In the genomic region with DNA sequence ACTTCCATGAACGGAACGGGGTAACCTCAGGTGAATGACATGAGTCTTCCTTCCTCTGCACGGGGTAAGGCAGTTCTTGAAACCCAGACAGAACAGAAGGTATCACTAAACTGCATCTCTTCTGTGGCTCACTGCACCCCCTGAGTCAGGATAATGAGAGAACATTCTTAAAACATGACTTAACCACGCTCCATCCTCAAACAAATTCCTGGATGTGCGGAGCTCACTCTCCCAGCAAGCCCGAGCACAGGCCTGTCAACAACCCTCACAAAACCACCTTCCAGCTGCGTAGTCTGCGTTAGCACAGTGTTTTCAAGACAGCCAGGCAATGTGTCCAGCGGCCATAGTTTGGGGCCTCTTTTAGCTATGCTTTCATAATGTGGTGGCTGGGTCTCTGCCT, we compare ENCODE assay signal across 13 mouse cellular contexts. TPM values are rescaled to one million over a fixed set of nuclear protein-coding genes. Genes with fewer than 3 reads are reported as not detected.
DNase-seq lines count a peak whose midpoint lies in the region; ATAC-seq and TF ChIP-seq lines count a peak whose summit lies in the region.
"Had no signal": no experiment of that assay in that cellular context is flagged by ENCODE, and none has a peak within 500 bp of the region (broad histone marks: within the 10 kb centered on the region; RNA-seq: fewer than 3 reads in every experiment).

No protein-coding gene starts in this region.

- peak; percentile 92 for DNase-seq in heart, adult 11 months
- no peak for DNase-seq in heart, adult 9 months (ENCODE audit: low spot score in 2 of 2)
- DNase-seq in lung, postnatal 10 days = peak; percentile 26
- no peak for DNase-seq in lung, postnatal 14 days
- DNase-seq in left cerebral cortex, adult 8-10 months (ENCODE audit: low spot score in 2 of 2) = no peak
- DNase-seq in kidney, adult 9 months = no peak
- DNase-seq: cerebellum, adult 2 months had no signal

- ATAC-seq in stomach, embryonic 14.5 days (ENCODE audit: insufficient number of reproducible peaks, insufficient read depth, low FRiP score, low read depth) = 0 out of 2 replicates have a peak, but pooled peaks have one; percentile 23
- ATAC-seq: CD4-positive, CD25-positive, alpha-beta regulatory T cell, adult 4 months; forebrain, embryonic 15.5 days; hindbrain, postnatal 0 days; midbrain, embryonic 13.5 days had no signal

- peaks cover 21% of the 10 kb centered on the region for H3K4me1 ChIP-seq in embryonic fibroblast, embryonic 13.5 days (ENCODE audit: control insufficient read depth, insufficient read depth, low read length)
- peaks cover 15% of the 10 kb centered on the region for H3K4me1 ChIP-seq in stomach, embryonic 14.5 days (ENCODE audit: control insufficient read depth, insufficient read depth, low read length)

- H3K9me3 ChIP-seq in stomach, embryonic 14.5 days (ENCODE audit: control insufficient read depth, low read depth, low read length) = no peaks in the 10 kb centered on the region
- H3K9me3 ChIP-seq: forebrain, embryonic 15.5 days; midbrain, embryonic 13.5 days had no signal

- peak overlapping the region; percentile 96 for H3K27ac ChIP-seq in embryonic fibroblast, embryonic 13.5 days (ENCODE audit: insufficient read depth, low read length)
- no peak overlapping the region for H3K27ac ChIP-seq in stomach, embryonic 14.5 days (ENCODE audit: low read length)
- H3K27ac ChIP-seq: forebrain, embryonic 15.5 days; hindbrain, postnatal 0 days; midbrain, embryonic 13.5 days had no signal

- no peak for TF ChIP-seq CTCF in embryonic fibroblast, embryonic 13.5 days (IDR thresholded peaks at IDR 0.05; ENCODE audit: borderline replicate concordance, insufficient read depth, low read length)

- H3K4me3 ChIP-seq in embryonic fibroblast, embryonic 13.5 days (ENCODE audit: insufficient read depth, low read length) = no peak overlapping the region
- no peak overlapping the region for H3K4me3 ChIP-seq in stomach, embryonic 14.5 days (ENCODE audit: low read depth, low read length)
- H3K4me3 ChIP-seq: forebrain, embryonic 15.5 days; midbrain, embryonic 13.5 days had no signal

- H3K4me2 ChIP-seq in stomach, embryonic 14.5 days (replicated peaks; ENCODE audit: low read depth, low read length) = no peak overlapping the region
- H3K4me2 ChIP-seq: forebrain, embryonic 15.5 days; midbrain, embryonic 13.5 days had no signal

- H3K36me3 ChIP-seq in stomach, embryonic 14.5 days (ENCODE audit: control insufficient read depth, insufficient read depth, low read length) = no peaks in the 10 kb centered on the region
- H3K36me3 ChIP-seq: forebrain, embryonic 15.5 days; midbrain, embryonic 13.5 days had no signal

- no peak overlapping the region for H3K9ac ChIP-seq in stomach, embryonic 14.5 days (replicated peaks; ENCODE audit: low read depth, low read length)
- H3K9ac ChIP-seq: forebrain, embryonic 15.5 days; midbrain, embryonic 13.5 days had no signal

- 33% methylated on average over 9 of the region's 9 CpGs for WGBS in stomach, embryonic 14.5 days

- TF ChIP-seq POLR2A in embryonic fibroblast, embryonic 13.5 days (IDR thresholded peaks at IDR 0.05; ENCODE audit: low read depth, low read length) = peak; percentile 26; the same call in 1 of the 2 replicates

- no peaks in the 10 kb centered on the region for H3K27me3 ChIP-seq in stomach, embryonic 14.5 days (ENCODE audit: control insufficient read depth, insufficient read depth, low read length)
- H3K27me3 ChIP-seq: forebrain, embryonic 15.5 days; midbrain, embryonic 13.5 days had no signal

RNA-seq across cellular contexts. Expression of a gene that starts 10.7 kb away (rescaled TPM):
- not detected in 2 replicates for polyA plus RNA-seq in embryonic fibroblast, embryonic 13.5 days (2011; ENCODE audit: insufficient read length, low read depth, missing spikeins)
- not detected in 2 replicates for polyA plus RNA-seq in stomach, embryonic 14.5 days (2014; fragmentation: Nextera tagmentation; extraction: Ambion mirVana)
- total RNA-seq in left cerebral cortex, adult 8-10 months (2022) = 1 to 10 TPM; 3.2 to 4.1 (median 3.9) TPM
- polyA plus RNA-seq: CD4-positive, CD25-positive, alpha-beta regulatory T cell, adult 4 months had no signal

Comparison
In these comparisons a context has a peak if more than half of its experiments do, and no peak if none do; other contexts are left out.
1. DNase-seq: peak in heart, adult 11 months (single experiment) and lung, postnatal 10 days (single experiment); none in heart, adult 9 months (0 of 2), lung, postnatal 14 days (single experiment), left cerebral cortex, adult 8-10 months (0 of 2) and kidney, adult 9 months (single experiment).